Mouse (Mus musculus) frontal cortex, postnatal 10 days (tissue): ENCODE data around the gene Slc51a.

Source experiments
- DNase-seq, 2 experiments: peaks; one replicate each; pipeline ENCODE4 v3.0.0; 2022; ENCODE audit warnings: low spot score in 2 of 2, mixed read lengths in 1 of 2

The Slc51a gene

GRCm38 (mm10) chr16:32487234-32488111 is at the start of gene Slc51a:
Gene Slc51a, minus strand, starts transcription at chr16:32487879.
- DNase-seq = no peak

- no peak for DNase-seq
These were observed 47.6 kb upstream of the Slc51a start for GRCm38 (mm10) chr16:32535157-32535751.

- no peak for DNase-seq
These were observed 45.5 kb upstream of the Slc51a start for GRCm38 (mm10) chr16:32532878-32533826.

- DNase-seq = no peak
These were observed 39.2 kb upstream of the Slc51a start for GRCm38 (mm10) chr16:32526906-32527305.

GRCm38 (mm10) chr16:32524244-32524615 is 36.6 kb upstream of the Slc51a start:
- DNase-seq = no peak

GRCm38 (mm10) chr16:32523462-32524243 is 36.0 kb upstream of the Slc51a start:
- DNase-seq = no peak

GRCm38 (mm10) chr16:32522578-32523194 is 35.0 kb upstream of the Slc51a start:
- DNase-seq = no peak

- no peak for DNase-seq
These were observed 32.7 kb upstream of the Slc51a start for GRCm38 (mm10) chr16:32520372-32520748.

- no peak for DNase-seq
These were observed 32.1 kb upstream of the Slc51a start for GRCm38 (mm10) chr16:32519656-32520371.

GRCm38 (mm10) chr16:32517785-32518481 is 30.3 kb upstream of the Slc51a start:
- DNase-seq = no peak

- DNase-seq = peak; percentile 72 to 82
These were observed 28.6 kb upstream of the Slc51a start for GRCm38 (mm10) chr16:32516006-32516962.

GRCm38 (mm10) chr16:32513948-32514347 is 26.3 kb upstream of the Slc51a start:
- no peak for DNase-seq

- DNase-seq = no peak
These were observed 25.7 kb upstream of the Slc51a start for GRCm38 (mm10) chr16:32513401-32513800.

GRCm38 (mm10) chr16:32512921-32513320 is 25.2 kb upstream of the Slc51a start:
- no peak for DNase-seq

- DNase-seq = no peak
These were observed 24.3 kb upstream of the Slc51a start for GRCm38 (mm10) chr16:32511827-32512490.

GRCm38 (mm10) chr16:32511338-32511734 is 23.7 kb upstream of the Slc51a start:
- no peak for DNase-seq

- DNase-seq = no peak
These were observed 23.0 kb upstream of the Slc51a start for GRCm38 (mm10) chr16:32510399-32511337.
